Mouse (Mus musculus): ENCODE data around the gene Gm973. TPM values are rescaled to one million over a fixed set of nuclear protein-coding genes. Genes with fewer than 3 reads are reported as not detected.

The Gm973 gene
- polyA plus RNA-seq, 1 experiment from 2014 or later = 1.4 TPM

DNA sequence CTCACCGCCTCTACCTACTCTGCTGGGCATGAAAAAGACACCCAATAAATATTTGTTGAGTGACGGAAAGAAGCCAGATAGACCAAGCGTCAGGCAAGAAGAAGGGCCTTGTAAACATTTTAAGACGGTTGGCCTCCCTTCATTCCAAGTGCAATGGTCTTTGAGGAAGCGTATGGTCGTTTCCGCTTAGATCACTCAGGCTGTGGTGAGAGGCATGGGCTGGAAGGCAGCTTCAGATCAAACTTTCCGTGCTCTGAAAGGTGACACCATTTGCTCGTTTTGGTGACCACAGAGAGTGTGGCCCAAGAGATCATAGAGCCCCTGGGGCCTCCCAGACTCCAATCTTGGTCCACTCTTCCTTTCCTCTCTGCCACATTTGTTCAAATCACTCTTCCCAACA lies 79.5 kb downstream of the Gm973 start:
- H3K27me3 ChIP-seq (ENCODE audit: control insufficient read depth, insufficient read depth, low read length) = peaks cover 3% of the 10 kb centered on the region; the same call in 1 of the 2 replicates

DNA sequence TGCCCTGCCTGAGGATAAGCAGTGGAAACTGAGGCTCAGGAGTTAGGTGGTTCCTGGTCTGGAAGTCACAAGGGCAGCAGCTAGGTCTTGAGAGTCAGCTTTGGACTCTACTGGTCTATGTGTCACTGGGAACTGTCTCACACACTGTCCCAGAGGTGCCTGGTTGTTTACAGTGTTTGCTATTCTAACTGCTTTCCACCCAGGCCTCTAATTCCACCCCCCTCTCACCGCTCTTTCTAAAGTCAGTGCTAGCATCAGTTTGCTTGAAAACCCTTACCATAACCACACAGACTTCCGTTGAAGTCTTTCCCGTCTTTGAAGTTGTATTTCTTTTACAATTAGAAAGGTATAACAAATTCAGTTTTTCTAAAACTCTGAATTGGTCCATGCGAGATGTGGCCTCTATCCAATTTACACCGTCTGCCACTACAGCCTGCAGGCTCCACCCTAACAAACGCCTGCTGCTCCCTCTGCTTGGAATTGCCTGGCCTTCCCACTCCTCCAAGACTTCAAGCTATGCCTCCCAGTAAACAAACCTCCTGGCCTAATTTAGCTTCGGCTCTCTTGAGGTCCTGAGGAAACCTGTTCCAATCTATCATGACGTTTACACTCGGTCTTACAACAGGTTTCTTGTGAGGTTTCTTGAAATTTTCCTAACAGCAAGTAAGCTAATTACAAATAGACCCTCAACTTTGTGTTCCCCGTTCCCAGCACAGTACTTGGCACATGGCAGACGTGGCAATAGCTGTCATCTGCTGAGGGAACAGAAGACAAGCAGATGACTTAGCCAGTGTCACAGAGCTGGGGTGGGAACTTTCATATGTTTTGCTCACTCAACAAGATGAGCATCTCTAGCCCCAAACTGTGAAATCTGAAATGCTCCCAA lies 86.7 kb downstream of the Gm973 start:
- Histone ChIP-seq H3K4me2 (replicated peaks; ENCODE audit: low read depth, low read length) (no peak overlapping the region), H3K4me1 (ENCODE audit: control insufficient read depth, insufficient read depth, low read length) (no peaks in the 10 kb centered on the region), H3K4me3 (ENCODE audit: low read length) (no peak overlapping the region), H3K27ac (ENCODE audit: low read depth, low read length) (no peak overlapping the region), H3K9ac (ENCODE audit: low read depth, low read length) (no peak overlapping the region), H3K9me3 (ENCODE audit: control insufficient read depth, low read length) (no peaks in the 10 kb centered on the region), H3K36me3 (ENCODE audit: control insufficient read depth, insufficient read depth, low read length) (no peaks in the 10 kb centered on the region), H3K27me3 (ENCODE audit: control insufficient read depth, insufficient read depth, low read length) (no peaks in the 10 kb centered on the region)
- no peak for ATAC-seq (ENCODE audit: low FRiP score, low TSS enrichment)
- WGBS = 45% methylated on average over 11 of the region's 11 CpGs

More for the DNA sequence above, 79.5 kb downstream of the Gm973 start:
- Histone ChIP-seq H3K9ac (ENCODE audit: low read depth, low read length) (no peak overlapping the region), H3K4me3 (ENCODE audit: low read length) (no peak overlapping the region), H3K4me1 (ENCODE audit: control insufficient read depth, insufficient read depth, low read length) (peaks cover 23% of the 10 kb centered on the region), H3K9me3 (ENCODE audit: control insufficient read depth, low read length) (no peaks in the 10 kb centered on the region), H3K4me2 (replicated peaks; ENCODE audit: low read depth, low read length) (no peak overlapping the region), H3K27ac (ENCODE audit: low read depth, low read length) (no peak overlapping the region), H3K36me3 (ENCODE audit: control insufficient read depth, insufficient read depth, low read length) (no peaks in the 10 kb centered on the region)
- 48% methylated on average over 9 of the region's 9 CpGs for WGBS
- ATAC-seq (ENCODE audit: low FRiP score, low TSS enrichment) = no peak

DNA sequence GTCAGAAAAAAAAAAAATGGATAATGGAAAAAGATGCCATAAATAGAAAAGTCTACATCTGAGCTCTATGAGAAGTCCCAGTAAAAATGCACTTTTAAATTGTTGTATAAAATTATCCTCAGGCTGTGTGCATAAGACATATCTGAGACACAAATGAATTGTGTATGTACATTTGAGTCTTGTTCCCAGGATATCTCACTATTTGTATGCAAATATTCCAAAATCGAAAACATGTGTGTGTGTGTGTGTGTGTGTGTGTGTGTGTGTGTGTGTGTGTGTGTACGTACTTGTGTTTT lies 87.3 kb downstream of the Gm973 start:
- H3K27ac ChIP-seq (ENCODE audit: low read depth, low read length) = no peak overlapping the region

DNA sequence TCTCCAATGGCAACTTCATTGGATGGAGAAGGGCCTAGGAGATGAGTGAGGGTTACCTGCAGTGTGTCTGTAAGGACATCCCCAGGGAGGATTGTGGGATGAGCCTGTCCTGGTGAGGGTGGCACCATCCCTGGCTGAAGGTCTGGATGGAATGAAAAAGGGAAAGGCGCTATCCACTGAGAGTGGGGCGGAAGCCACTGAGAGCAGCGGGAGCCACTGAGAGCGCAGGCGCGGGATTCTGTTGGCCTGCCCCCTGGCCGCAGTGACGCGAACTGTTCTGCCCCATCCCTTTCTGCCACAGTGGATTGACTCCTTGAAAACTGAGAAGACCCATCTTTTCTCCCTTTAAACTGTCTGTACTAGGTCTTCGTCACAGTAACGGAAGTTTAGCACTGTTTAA lies 87.8 kb downstream of the Gm973 start:
- H3K9me3 ChIP-seq (ENCODE audit: control insufficient read depth, low read length) = no peaks in the 10 kb centered on the region
- H3K4me2 ChIP-seq (replicated peaks; ENCODE audit: low read depth, low read length) = peak overlapping the region; percentile 22
- WGBS = 21% methylated on average over 11 of the region's 11 CpGs
- H3K4me3 ChIP-seq (ENCODE audit: low read length) = no peak overlapping the region
- H3K27me3 ChIP-seq (ENCODE audit: control insufficient read depth, insufficient read depth, low read length) = no peaks in the 10 kb centered on the region
- no peak overlapping the region for H3K9ac ChIP-seq (ENCODE audit: low read depth, low read length)
- no peak overlapping the region for H3K27ac ChIP-seq (ENCODE audit: low read depth, low read length)
- ATAC-seq (ENCODE audit: low FRiP score, low TSS enrichment) = peak; percentile 82
- H3K36me3 ChIP-seq (ENCODE audit: control insufficient read depth, insufficient read depth, low read length) = no peaks in the 10 kb centered on the region
- no peaks in the 10 kb centered on the region for H3K4me1 ChIP-seq (ENCODE audit: control insufficient read depth, insufficient read depth, low read length)

More for the DNA sequence above, 87.3 kb downstream of the Gm973 start:
- ATAC-seq (ENCODE audit: low FRiP score, low TSS enrichment) = no peak
- no peaks in the 10 kb centered on the region for H3K36me3 ChIP-seq (ENCODE audit: control insufficient read depth, insufficient read depth, low read length)
- H3K4me2 ChIP-seq (replicated peaks; ENCODE audit: low read depth, low read length) = no peak overlapping the region
- H3K4me1 ChIP-seq (ENCODE audit: control insufficient read depth, insufficient read depth, low read length) = no peaks in the 10 kb centered on the region
- H3K9me3 ChIP-seq (ENCODE audit: control insufficient read depth, low read length) = no peaks in the 10 kb centered on the region
- H3K9ac ChIP-seq (ENCODE audit: low read depth, low read length) = no peak overlapping the region
- H3K27me3 ChIP-seq (ENCODE audit: control insufficient read depth, insufficient read depth, low read length) = no peaks in the 10 kb centered on the region
- H3K4me3 ChIP-seq (ENCODE audit: low read length) = no peak overlapping the region
- 86% methylated on average over 2 of the region's 2 CpGs for WGBS

DNA sequence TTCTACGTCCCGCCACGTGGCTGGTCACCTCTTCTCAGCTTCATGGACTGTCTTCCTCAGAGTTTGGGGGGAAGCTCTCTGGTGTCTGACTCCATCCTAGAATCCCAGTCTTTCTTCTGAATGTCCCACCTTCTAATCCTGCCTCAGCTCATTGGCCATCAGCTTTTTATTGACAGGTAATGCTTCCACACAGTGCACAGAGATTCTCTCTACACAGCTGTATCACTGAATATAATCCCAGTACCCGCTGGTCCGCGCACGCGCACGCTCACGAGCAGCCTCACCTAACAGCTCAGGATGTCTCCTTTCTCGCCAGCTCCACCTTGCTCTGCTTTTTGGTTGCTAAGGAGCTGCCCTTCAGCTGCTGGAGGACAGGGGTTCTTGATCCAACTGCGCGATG lies 90.4 kb downstream of the Gm973 start:
- Histone ChIP-seq H3K4me3 (ENCODE audit: low read length) (no peak overlapping the region), H3K27ac (ENCODE audit: low read depth, low read length) (no peak overlapping the region), H3K9me3 (ENCODE audit: control insufficient read depth, low read length) (no peaks in the 10 kb centered on the region), H3K9ac (ENCODE audit: low read depth, low read length) (no peak overlapping the region), H3K36me3 (ENCODE audit: control insufficient read depth, insufficient read depth, low read length) (no peaks in the 10 kb centered on the region), H3K4me2 (replicated peaks; ENCODE audit: low read depth, low read length) (no peak overlapping the region), H3K27me3 (ENCODE audit: control insufficient read depth, insufficient read depth, low read length) (no peaks in the 10 kb centered on the region), H3K4me1 (ENCODE audit: control insufficient read depth, insufficient read depth, low read length) (0 out of 2 replicates have a peak, but pooled peaks cover 3% of the 10 kb centered on the region)
- ATAC-seq (ENCODE audit: low FRiP score, low TSS enrichment) = no peak
- whole genome bisulfite sequencing = 94% methylated on average over 13 of the region's 13 CpGs

DNA sequence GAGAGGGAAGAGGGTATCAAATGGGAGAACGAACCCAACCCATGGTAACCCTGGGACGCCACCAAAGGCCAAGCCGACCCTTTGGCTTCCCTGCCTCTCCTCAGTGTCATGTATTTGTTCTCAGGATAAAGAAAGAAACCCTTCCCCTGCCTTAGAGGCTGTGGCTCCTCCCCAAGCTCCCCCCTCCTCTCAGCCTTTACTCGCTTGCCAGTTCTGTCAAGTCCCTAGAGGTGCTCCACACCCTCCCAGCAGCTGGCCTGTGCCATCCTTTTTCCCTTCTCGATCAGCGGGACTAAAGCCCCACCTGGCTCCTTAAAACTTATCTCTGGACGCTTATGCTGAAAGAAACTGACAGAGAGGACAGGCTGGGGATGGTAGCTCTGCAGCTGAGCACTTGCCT lies 91.0 kb downstream of the Gm973 start:
- Histone ChIP-seq H3K27me3 (ENCODE audit: control insufficient read depth, insufficient read depth, low read length) (no peaks in the 10 kb centered on the region), H3K4me2 (replicated peaks; ENCODE audit: low read depth, low read length) (no peak overlapping the region), H3K9me3 (ENCODE audit: control insufficient read depth, low read length) (no peaks in the 10 kb centered on the region), H3K27ac (ENCODE audit: low read depth, low read length) (no peak overlapping the region), H3K36me3 (ENCODE audit: control insufficient read depth, insufficient read depth, low read length) (no peaks in the 10 kb centered on the region), H3K4me3 (ENCODE audit: low read length) (no peak overlapping the region), H3K4me1 (ENCODE audit: control insufficient read depth, insufficient read depth, low read length) (0 out of 2 replicates have a peak, but pooled peaks cover 3% of the 10 kb centered on the region), H3K9ac (ENCODE audit: low read depth, low read length) (no peak overlapping the region)
- WGBS = 74% methylated on average over 7 of the region's 7 CpGs
- no peak for ATAC-seq (ENCODE audit: low FRiP score, low TSS enrichment)

DNA sequence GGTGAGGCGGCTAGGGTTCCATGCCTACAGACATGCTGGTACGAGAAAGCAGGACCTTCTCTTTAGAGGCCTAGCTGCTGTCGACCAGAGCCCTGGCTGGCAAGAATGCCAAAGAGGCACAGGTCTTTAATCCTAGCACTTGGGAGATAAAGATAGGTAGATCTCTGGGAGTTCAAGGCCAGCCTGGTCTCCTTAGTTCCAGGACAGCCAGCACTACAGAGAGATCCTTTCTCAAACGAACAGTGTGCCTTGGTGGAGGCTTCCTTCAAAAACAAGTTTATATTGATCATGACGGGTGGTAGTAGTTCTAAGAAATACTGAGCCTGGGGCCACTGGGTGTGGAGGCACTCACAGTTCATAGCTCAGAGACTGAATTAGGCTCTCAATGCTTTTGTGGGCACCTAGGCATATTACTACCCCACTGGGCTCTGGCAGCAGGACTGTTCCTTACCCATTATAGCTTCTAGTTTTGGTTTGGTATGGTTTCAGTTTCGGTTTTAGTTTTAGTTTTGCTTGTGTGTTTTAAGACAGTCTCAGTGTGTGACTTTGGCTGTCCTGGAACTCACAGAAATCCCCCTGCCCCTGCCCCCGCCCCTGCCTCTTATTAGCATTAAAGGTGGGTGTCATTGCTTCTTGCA lies 92.2 kb downstream of the Gm973 start:
- Histone ChIP-seq H3K9me3 (ENCODE audit: control insufficient read depth, low read length) (no peaks in the 10 kb centered on the region), H3K4me3 (ENCODE audit: low read length) (no peak overlapping the region), H3K36me3 (ENCODE audit: control insufficient read depth, insufficient read depth, low read length) (no peaks in the 10 kb centered on the region), H3K27ac (ENCODE audit: low read depth, low read length) (no peak overlapping the region), H3K9ac (ENCODE audit: low read depth, low read length) (no peak overlapping the region), H3K27me3 (ENCODE audit: control insufficient read depth, insufficient read depth, low read length) (no peaks in the 10 kb centered on the region), H3K4me2 (replicated peaks; ENCODE audit: low read depth, low read length) (no peak overlapping the region), H3K4me1 (ENCODE audit: control insufficient read depth, insufficient read depth, low read length) (0 out of 2 replicates have a peak, but pooled peaks cover 3% of the 10 kb centered on the region)
- 88% methylated on average over 7 of the region's 7 CpGs for WGBS
- ATAC-seq (ENCODE audit: low FRiP score, low TSS enrichment) = no peak

DNA sequence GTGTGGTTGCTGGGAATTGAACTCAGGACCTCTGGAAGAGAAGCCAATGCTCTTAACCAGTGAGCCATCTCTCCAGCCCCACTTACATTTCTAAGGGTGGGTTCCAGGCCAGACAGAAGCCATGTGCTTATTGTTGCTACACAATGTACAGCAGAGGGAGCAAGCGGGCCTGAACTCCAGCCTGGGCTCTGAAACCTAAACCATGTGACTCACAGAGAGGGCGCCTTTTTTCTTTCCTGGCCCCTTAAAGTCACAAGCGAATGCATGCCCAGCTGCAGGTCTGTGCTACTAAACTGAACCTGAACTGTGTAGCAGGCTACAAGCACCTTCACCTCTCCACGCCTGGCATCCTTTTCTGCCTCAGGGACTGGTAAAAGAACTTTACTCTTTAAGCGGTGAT lies 92.9 kb downstream of the Gm973 start:
- 66% methylated on average over 5 of the region's 5 CpGs for WGBS
- no peak overlapping the region for H3K9ac ChIP-seq (ENCODE audit: low read depth, low read length)
- 0 out of 2 replicates have a peak, but pooled peaks cover 3% of the 10 kb centered on the region for H3K4me1 ChIP-seq (ENCODE audit: control insufficient read depth, insufficient read depth, low read length)
- no peaks in the 10 kb centered on the region for H3K27me3 ChIP-seq (ENCODE audit: control insufficient read depth, insufficient read depth, low read length)
- no peak for ATAC-seq (ENCODE audit: low FRiP score, low TSS enrichment)
- no peak overlapping the region for H3K4me2 ChIP-seq (replicated peaks; ENCODE audit: low read depth, low read length)
- no peak overlapping the region for H3K4me3 ChIP-seq (ENCODE audit: low read length)
- H3K9me3 ChIP-seq (ENCODE audit: control insufficient read depth, low read length) = no peaks in the 10 kb centered on the region
- H3K36me3 ChIP-seq (ENCODE audit: control insufficient read depth, insufficient read depth, low read length) = no peaks in the 10 kb centered on the region
- no peak overlapping the region for H3K27ac ChIP-seq (ENCODE audit: low read depth, low read length)

DNA sequence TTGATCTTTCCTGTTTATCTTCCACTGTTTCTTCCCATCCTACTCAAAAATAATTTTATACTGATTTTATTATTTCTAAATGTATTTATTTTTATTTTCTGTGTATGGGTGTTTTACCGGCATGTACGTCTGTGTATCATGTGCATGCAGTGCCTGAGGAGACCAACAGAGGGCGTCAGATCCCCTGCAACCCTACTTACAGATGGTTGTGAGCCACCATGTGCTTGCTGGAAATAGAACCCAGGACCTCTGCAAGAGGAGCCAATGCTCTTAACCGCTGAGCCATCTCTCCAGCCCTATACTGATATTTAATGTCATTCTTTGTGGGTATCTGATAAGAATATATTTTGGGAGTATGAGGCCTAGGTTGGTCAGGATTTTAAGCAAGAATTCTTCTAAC lies 93.4 kb downstream of the Gm973 start:
- Histone ChIP-seq H3K9ac (ENCODE audit: low read depth, low read length) (no peak overlapping the region), H3K4me3 (ENCODE audit: low read length) (no peak overlapping the region), H3K36me3 (ENCODE audit: control insufficient read depth, insufficient read depth, low read length) (no peaks in the 10 kb centered on the region), H3K9me3 (ENCODE audit: control insufficient read depth, low read length) (no peaks in the 10 kb centered on the region), H3K27me3 (ENCODE audit: control insufficient read depth, insufficient read depth, low read length) (no peaks in the 10 kb centered on the region), H3K4me2 (replicated peaks; ENCODE audit: low read depth, low read length) (no peak overlapping the region), H3K4me1 (ENCODE audit: control insufficient read depth, insufficient read depth, low read length) (0 out of 2 replicates have a peak, but pooled peaks cover 3% of the 10 kb centered on the region), H3K27ac (ENCODE audit: low read depth, low read length) (no peak overlapping the region; the same call in 1 of the 2 replicates)
- no peak for ATAC-seq (ENCODE audit: low FRiP score, low TSS enrichment)
- 82% methylated on average over 4 of the region's 4 CpGs for WGBS
